Mouse (Mus musculus) midbrain, embryonic 12.5 days (tissue): ENCODE data around the gene Atad3a. TPM values are rescaled to one million over a fixed set of nuclear protein-coding genes. Genes with fewer than 3 reads are reported as not detected.
A peak's percentile ranks its signal among the peaks of the same experiment; 100 is the strongest.
"Not testable (repeated sequence)": the region's sequence is repeated elsewhere in the genome, so short reads cannot be mapped to it uniquely, and the experiment has no call there.

Source experiments
- ATAC-seq: fragments of 200-750 bp; cut with Nextera tagmentation; 2 replicates; pipeline ENCODE4 v1.8.0; 2017; ENCODE audit warnings: low read depth, moderate TSS enrichment, moderate library complexity; ENCODE audit not compliant: low FRiP score
- H3K27ac ChIP-seq: fragments of 300-500 bp; sonication (generic); replicated peaks from 2 replicates; pipeline ENCODE4 v1.5.1; 2016; ENCODE audit warnings: mild to moderate bottlenecking
- H3K27me3 ChIP-seq: fragments of 300-500 bp; sonication (generic); 2 replicates; pipeline ENCODE4 v1.6.1; 2016; ENCODE audit warnings: mild to moderate bottlenecking
- H3K36me3 ChIP-seq: fragments of 300-500 bp; sonication (generic); 2 replicates; pipeline ENCODE4 v1.6.1; 2016
- H3K4me1 ChIP-seq: fragments of 300-500 bp; sonication (generic); 2 replicates; pipeline ENCODE4 v1.6.1; 2016
- H3K4me2 ChIP-seq: fragments of 300-500 bp; sonication (generic); replicated peaks from 2 replicates; pipeline ENCODE4 v1.6.1; 2016; ENCODE audit warnings: mild to moderate bottlenecking, moderate library complexity
- H3K4me3 ChIP-seq: fragments of 300-500 bp; sonication (generic); 2 replicates; pipeline ENCODE4 v1.5.1; 2016; ENCODE audit warnings: mild to moderate bottlenecking
- H3K9ac ChIP-seq: fragments of 300-500 bp; sonication (generic); replicated peaks from 2 replicates; pipeline ENCODE4 v1.6.1; 2016; ENCODE audit warnings: mild to moderate bottlenecking, moderate library complexity
- H3K9me3 ChIP-seq: fragments of 300-500 bp; sonication (generic); 2 replicates; pipeline ENCODE4 v1.6.1; 2016; ENCODE audit warnings: mild to moderate bottlenecking
- WGBS: fragments of 180-500 bp; shearing (Covaris S2); methylation state at CpG from one replicate; pipeline ENCODE4 v1.1.7; 2016; 5-methylcytosine and 5-hydroxymethylcytosine counted together
- polyA plus RNA-seq: library from polyadenylated mRNA; unstranded; fragments of >200 nt; fragmentation: Nextera tagmentation; extraction: Ambion mirVana; gene quantifications from 2 replicates; pipeline ENCODE4 v1.2.1, GENCODE M21; 2016

Atad3a gene
- polyA plus RNA-seq, 1 experiment from 2014 or later = 97.3 TPM

- H3K4me3 ChIP-seq = no peak overlapping the region
- H3K9ac ChIP-seq = no peak overlapping the region
- WGBS = 90% methylated on average over 17 of the region's 17 CpGs
- H3K36me3 ChIP-seq = peaks cover 97% of the 10 kb centered on the region
- no peaks in the 10 kb centered on the region for H3K9me3 ChIP-seq
- no peak for ATAC-seq
- no peak overlapping the region for H3K27ac ChIP-seq
- H3K4me1 ChIP-seq = no peaks in the 10 kb centered on the region
- H3K27me3 ChIP-seq = no peaks in the 10 kb centered on the region
- H3K4me2 ChIP-seq = no peak overlapping the region
Measured at GRCm38 (mm10) chr4:155746575-155747490, 14.1 kb downstream of the Atad3a start.

- 93% methylated on average over 8 of the region's 8 CpGs for WGBS
- Histone ChIP-seq H3K27ac (no peak overlapping the region), H3K36me3 (peaks cover 97% of the 10 kb centered on the region), H3K9ac (no peak overlapping the region), H3K9me3 (no peaks in the 10 kb centered on the region), H3K4me3 (no peak overlapping the region), H3K27me3 (no peaks in the 10 kb centered on the region), H3K4me2 (no peak overlapping the region), H3K4me1 (no peaks in the 10 kb centered on the region)
- no peak for ATAC-seq
Measured at GRCm38 (mm10) chr4:155746036-155746548, 14.8 kb downstream of the Atad3a start.

GRCm38 (mm10) chr4:155745136-155745535 is 15.8 kb downstream of the Atad3a start:
- no peak overlapping the region for H3K4me3 ChIP-seq
- H3K4me2 ChIP-seq = no peak overlapping the region
- no peaks in the 10 kb centered on the region for H3K9me3 ChIP-seq
- no peak for ATAC-seq
- H3K27ac ChIP-seq = no peak overlapping the region
- H3K9ac ChIP-seq = no peak overlapping the region
- no peaks in the 10 kb centered on the region for H3K4me1 ChIP-seq
- 92% methylated on average over 5 of the region's 5 CpGs for WGBS
- peaks cover 97% of the 10 kb centered on the region for H3K36me3 ChIP-seq
- H3K27me3 ChIP-seq = no peaks in the 10 kb centered on the region

GRCm38 (mm10) chr4:155744474-155744873 is 16.4 kb downstream of the Atad3a start:
- whole genome bisulfite sequencing = 95% methylated on average over 8 of the region's 8 CpGs
- Histone ChIP-seq H3K4me1 (no peaks in the 10 kb centered on the region), H3K9ac (no peak overlapping the region), H3K4me3 (no peak overlapping the region), H3K4me2 (no peak overlapping the region), H3K9me3 (no peaks in the 10 kb centered on the region), H3K27ac (no peak overlapping the region), H3K27me3 (no peaks in the 10 kb centered on the region), H3K36me3 (peaks cover 97% of the 10 kb centered on the region)
- ATAC-seq = no peak

- WGBS = 96% methylated on average over 5 of the region's 5 CpGs
- Histone ChIP-seq H3K4me2 (no peak overlapping the region), H3K4me1 (no peaks in the 10 kb centered on the region), H3K27me3 (no peaks in the 10 kb centered on the region), H3K27ac (no peak overlapping the region), H3K9ac (no peak overlapping the region), H3K36me3 (peaks cover 86% of the 10 kb centered on the region), H3K4me3 (no peak overlapping the region), H3K9me3 (no peaks in the 10 kb centered on the region)
- no peak for ATAC-seq
Measured at GRCm38 (mm10) chr4:155742684-155743083, 18.2 kb downstream of the Atad3a start.

- not testable (repeated sequence) for H3K4me1 ChIP-seq, H3K4me2 ChIP-seq, ATAC-seq, H3K9me3 ChIP-seq, H3K9ac ChIP-seq, H3K27me3 ChIP-seq, H3K27ac ChIP-seq, H3K4me3 ChIP-seq
- WGBS = 92% methylated on average over 10 of the region's 10 CpGs
- peaks cover 80% of the 10 kb centered on the region for H3K36me3 ChIP-seq
Measured at GRCm38 (mm10) chr4:155740681-155741080, 20.2 kb downstream of the Atad3a start.

GRCm38 (mm10) chr4:155739741-155740636 is 20.9 kb downstream of the Atad3a start:
- no peak overlapping the region for H3K4me2 ChIP-seq
- WGBS = 87% methylated on average over 37 of the region's 37 CpGs
- no peaks in the 10 kb centered on the region for H3K27me3 ChIP-seq
- H3K9me3 ChIP-seq = no peaks in the 10 kb centered on the region
- no peak overlapping the region for H3K27ac ChIP-seq
- H3K4me3 ChIP-seq = no peak overlapping the region
- H3K4me1 ChIP-seq = peaks cover 14% of the 10 kb centered on the region
- ATAC-seq = peak; percentile 13; the same call in 1 of the 2 replicates
- no peak overlapping the region for H3K9ac ChIP-seq
- peaks cover 73% of the 10 kb centered on the region for H3K36me3 ChIP-seq

- Histone ChIP-seq H3K27ac (no peak overlapping the region), H3K4me3 (no peak overlapping the region), H3K27me3 (no peaks in the 10 kb centered on the region), H3K4me1 (peaks cover 17% of the 10 kb centered on the region), H3K36me3 (peaks cover 66% of the 10 kb centered on the region), H3K9ac (peak overlapping the region; percentile 31; the same call in 1 of the 2 replicates), H3K4me2 (no peak overlapping the region), H3K9me3 (no peaks in the 10 kb centered on the region)
- ATAC-seq = no peak
- WGBS = 87% methylated on average over 6 of the region's 6 CpGs
Measured at GRCm38 (mm10) chr4:155739152-155739551, 21.7 kb downstream of the Atad3a start.

- Histone ChIP-seq H3K4me1 (peaks cover 24% of the 10 kb centered on the region), H3K36me3 (peaks cover 57% of the 10 kb centered on the region), H3K4me2 (no peak overlapping the region), H3K27me3 (no peaks in the 10 kb centered on the region), H3K4me3 (no peak overlapping the region), H3K9me3 (no peaks in the 10 kb centered on the region), H3K9ac (no peak overlapping the region), H3K27ac (no peak overlapping the region)
- no peak for ATAC-seq
- WGBS = 75% methylated on average over 8 of the region's 8 CpGs
Measured at GRCm38 (mm10) chr4:155738262-155738661, 22.6 kb downstream of the Atad3a start.

GRCm38 (mm10) chr4:155736421-155736820 is 24.5 kb downstream of the Atad3a start:
- Histone ChIP-seq H3K36me3 (peaks cover 50% of the 10 kb centered on the region), H3K4me2 (peak overlapping the region; percentile 95), H3K9ac (no peak overlapping the region), H3K27ac (no peak overlapping the region), H3K27me3 (no peaks in the 10 kb centered on the region), H3K9me3 (no peaks in the 10 kb centered on the region), H3K4me1 (peaks cover 24% of the 10 kb centered on the region), H3K4me3 (peak overlapping the region; percentile 89)
- 95% methylated on average over 5 of the region's 5 CpGs for WGBS
- no peak for ATAC-seq

GRCm38 (mm10) chr4:155735788-155736187 is 25.1 kb downstream of the Atad3a start:
- WGBS = 69% methylated on average over 5 of the region's 5 CpGs
- no peak for ATAC-seq
- Histone ChIP-seq H3K4me2 (peak overlapping the region; percentile 95), H3K9ac (peak overlapping the region; percentile 91), H3K9me3 (no peaks in the 10 kb centered on the region), H3K27me3 (no peaks in the 10 kb centered on the region), H3K4me3 (peak overlapping the region; percentile 89), H3K36me3 (peaks cover 46% of the 10 kb centered on the region), H3K4me1 (peaks cover 24% of the 10 kb centered on the region), H3K27ac (peak overlapping the region; percentile 94)
